Mouse (Mus musculus) CH12.LX (cell line): ENCODE measurements around the gene Perp. TPM values are rescaled to one million over a fixed set of nuclear protein-coding genes. Genes with fewer than 3 reads are reported as not detected.

Source experiments
- DNase-seq: peaks from one replicate; pipeline ENCODE4 v3.0.0-alpha.2; 2013; ENCODE audit errors: extremely low read depth
- H3K27ac ChIP-seq: 2 replicates; pipeline ENCODE4 v1.5.1; 2012; ENCODE audit warnings: low read depth, mild to moderate bottlenecking, control low read depth, moderate library complexity; ENCODE audit not compliant: insufficient read depth
- H3K27me3 ChIP-seq: replicated peaks from 2 replicates; pipeline ENCODE3; 2012; ENCODE audit warnings: inconsistent platforms
- H3K36me3 ChIP-seq, 2 experiments: replicated peaks in 1 of 2; 2 replicates each; pipeline versions ENCODE3 to v1.6.1; 2012; ENCODE audit warnings: inconsistent platforms in 1 of 2, low read length in 1 of 2, mild to moderate bottlenecking in 1 of 2, mixed read lengths in 1 of 2, moderate library complexity in 1 of 2; ENCODE audit not compliant: control insufficient read depth in 1 of 2, insufficient read depth in 1 of 2
- H3K4me1 ChIP-seq, 2 experiments: 2 replicates each; pipeline ENCODE4 v1.6.1; 2012; ENCODE audit warnings: inconsistent platforms in 1 of 2, moderate library complexity in 1 of 2; ENCODE audit not compliant: insufficient read depth in 2 of 2, control insufficient read depth in 1 of 2
- H3K4me2 ChIP-seq: 2 replicates; pipeline ENCODE4 v1.6.1; 2012; ENCODE audit warnings: low read depth, mild to moderate bottlenecking, control low read depth; ENCODE audit not compliant: poor library complexity, insufficient read depth, severe bottlenecking
- H3K4me3 ChIP-seq, 3 experiments: fragments of 150-350 bp in 1 of 3; sonication (generic) in 1 of 3; replicated peaks in 1 of 3; 2 replicates each; pipeline versions ENCODE3 to v1.5.1; 2011 to 2012; ENCODE audit warnings: low read depth in 2 of 3, low read length in 2 of 3, mild to moderate bottlenecking in 2 of 3, moderate library complexity in 2 of 3, control low read depth in 1 of 3, improper control_type of control experiment in 1 of 3, inconsistent platforms in 1 of 3, mixed read lengths in 1 of 3; ENCODE audit not compliant: poor library complexity in 1 of 3
- H3K79me2 ChIP-seq: replicated peaks from 2 replicates; pipeline ENCODE4 v1.6.1; 2012; ENCODE audit warnings: mild to moderate bottlenecking, moderate library complexity; ENCODE audit not compliant: control insufficient read depth, poor library complexity, insufficient read depth, severe bottlenecking; ENCODE audit errors: extremely low read depth
- H3K9ac ChIP-seq: 2 replicates; pipeline ENCODE4 v1.6.1; 2012; ENCODE audit warnings: low read depth, mild to moderate bottlenecking, control low read depth, moderate library complexity; ENCODE audit not compliant: insufficient read depth
- H3K9me3 ChIP-seq: replicated peaks from 2 replicates; pipeline ENCODE3; 2012; ENCODE audit warnings: low read length, inconsistent platforms, mixed read lengths
- BHLHE40 ChIP-seq: IDR thresholded peaks from 2 replicates; pipeline ENCODE4 v1.6.1; 2011; ENCODE audit warnings: mild to moderate bottlenecking, low read depth, low read length, improper control_type of control experiment
- CHD1 ChIP-seq: IDR thresholded peaks from 2 replicates; pipeline ENCODE4 v1.6.1; 2012; ENCODE audit warnings: low read depth, low read length, improper control_type of control experiment, inconsistent platforms
- CTCF ChIP-seq, 2 experiments: IDR thresholded peaks in 1 of 2; conservative IDR thresholded peaks in 1 of 2; 2 replicates each; pipeline ENCODE4 v1.5.1; 2011 to 2012; ENCODE audit warnings: low read depth in 2 of 2, low read length in 2 of 2, improper control_type of control experiment in 1 of 2, inconsistent platforms in 1 of 2, mild to moderate bottlenecking in 1 of 2, moderate library complexity in 1 of 2
- E2F4 ChIP-seq: IDR thresholded peaks from 2 replicates; pipeline ENCODE4 v1.6.1; 2011; ENCODE audit warnings: low read depth, low read length, improper control_type of control experiment; ENCODE audit not compliant: insufficient replicate concordance
- ELF1 ChIP-seq: IDR thresholded peaks from 2 replicates; pipeline ENCODE4 v1.6.1; 2014; ENCODE audit warnings: low read depth, mild to moderate bottlenecking, inconsistent platforms, low read length, improper control_type of control experiment
- HCFC1 ChIP-seq: IDR thresholded peaks from 2 replicates; pipeline ENCODE4 v1.6.1; 2012; ENCODE audit warnings: low read depth, mild to moderate bottlenecking, inconsistent platforms, low read length, improper control_type of control experiment
- JUN ChIP-seq: IDR thresholded peaks from 2 replicates; pipeline ENCODE4 v1.6.1; 2011; ENCODE audit warnings: low read depth, mild to moderate bottlenecking, low read length, improper control_type of control experiment, moderate library complexity; ENCODE audit not compliant: insufficient read depth
- MEF2A ChIP-seq: IDR thresholded peaks from 2 replicates; pipeline ENCODE4 v1.6.1; 2014; ENCODE audit warnings: low read depth, mild to moderate bottlenecking, inconsistent platforms, low read length, improper control_type of control experiment, borderline replicate concordance
- MXI1 ChIP-seq: IDR thresholded peaks from 2 replicates; pipeline ENCODE4 v1.6.1; 2011; ENCODE audit warnings: mild to moderate bottlenecking, low read depth, low read length, improper control_type of control experiment
- NRF1 ChIP-seq: IDR thresholded peaks from 2 replicates; pipeline ENCODE4 v1.6.1; 2014; ENCODE audit warnings: low read depth, mild to moderate bottlenecking, inconsistent platforms, low read length, improper control_type of control experiment, moderate library complexity
- PAX5 ChIP-seq: IDR thresholded peaks from 2 replicates; pipeline ENCODE4 v1.6.1; 2012; ENCODE audit warnings: low read length, inconsistent platforms, mixed read lengths
- RAD21 ChIP-seq: IDR thresholded peaks from 2 replicates; pipeline ENCODE4 v1.6.1; 2011; ENCODE audit warnings: low read depth, mild to moderate bottlenecking, low read length, improper control_type of control experiment, moderate library complexity
- SIN3A ChIP-seq: IDR thresholded peaks from 2 replicates; pipeline ENCODE4 v1.6.1; 2012; ENCODE audit warnings: low read length, improper control_type of control experiment, inconsistent platforms
- TCF12 ChIP-seq: IDR thresholded peaks from 2 replicates; pipeline ENCODE4 v1.6.1; 2014; ENCODE audit warnings: low read depth, mild to moderate bottlenecking, inconsistent platforms, low read length, improper control_type of control experiment
- UBTF ChIP-seq: IDR thresholded peaks from 2 replicates; pipeline ENCODE4 v1.6.1; 2012; ENCODE audit warnings: low read depth, mild to moderate bottlenecking, inconsistent platforms, low read length, improper control_type of control experiment, moderate library complexity
- USF1 ChIP-seq: IDR thresholded peaks from 2 replicates; pipeline ENCODE4 v1.6.1; 2014; ENCODE audit warnings: low read depth, mild to moderate bottlenecking, inconsistent platforms, low read length, improper control_type of control experiment
- USF2 ChIP-seq: conservative IDR thresholded peaks from 2 replicates; pipeline ENCODE4 v1.6.1; 2011; ENCODE audit warnings: low read depth, low read length, improper control_type of control experiment
- ZNF384 ChIP-seq: IDR thresholded peaks from 2 replicates; pipeline ENCODE4 v1.6.1; 2012; ENCODE audit warnings: low read depth, low read length, improper control_type of control experiment, inconsistent platforms
- dilution Hi-C: fragments of 300-500 bp; cut with MboI; formaldehyde crosslinking; loops from 2 replicates; pipeline ENCODE4 v1.14.3; 2020; ENCODE audit warnings: low sequenced_read_pairs; ENCODE audit not compliant: extremely low pct_unique_long_range_greater_than_20kb, extremely low pct_ligation_motif_present
- in situ Hi-C: fragments of 300-500 bp; cut with MboI; formaldehyde crosslinking; loops from 3 replicates; pipeline ENCODE4 v1.14.3; 2019; ENCODE audit warnings: low sequenced_read_pairs, low pct_ligation_motif_present, low pct_unique_long_range_greater_than_20kb, mixed read lengths
- polyA plus RNA-seq: library from polyadenylated mRNA; unstranded; fragments of >175 nt; gene quantifications from 2 replicates; pipeline ENCODE4 v1.2.1, GENCODE M21; 2012; ENCODE audit warnings: low read depth; ENCODE audit not compliant: insufficient read length
- total RNA-seq, 2 experiments: library from RNA; depleted of rRNA; stranded (reverse); fragments of 300-350 nt in 1 of 2; fragments of >200 nt in 1 of 2; gene quantifications; 2 replicates each; pipeline ENCODE4 v1.2.3; 2012 to 2014

The Perp gene
- total and polyA plus RNA-seq, 3 experiments = 0.51 TPM; not detected in 2

DNA sequence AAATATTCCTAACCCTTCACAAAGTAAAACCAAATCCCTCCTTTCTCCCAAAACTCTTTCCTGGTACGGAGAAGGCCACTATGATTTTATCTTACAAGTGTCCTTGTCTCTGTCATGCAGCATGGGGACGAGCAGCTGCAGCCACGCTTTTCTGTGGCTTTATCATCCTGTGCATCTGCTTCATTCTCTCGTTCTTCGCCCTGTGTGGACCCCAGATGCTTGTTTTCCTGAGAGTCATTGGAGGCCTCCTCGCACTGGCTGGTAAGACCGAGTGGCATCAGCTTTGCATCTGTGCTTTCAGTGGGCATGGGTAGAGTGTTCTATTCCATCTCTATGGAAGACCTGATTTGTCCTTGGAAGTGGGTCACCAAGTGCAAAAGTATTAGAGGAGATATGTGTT lies 8.6 kb downstream of the Perp start:
- H3K27ac ChIP-seq = no peak overlapping the region
- no peaks in the 10 kb centered on the region for H3K79me2 ChIP-seq
- in situ Hi-C loops (no loop called here), dilution Hi-C loops (no loop called here)
- no peaks in the 10 kb centered on the region for H3K27me3 ChIP-seq
- H3K36me3 ChIP-seq = no peaks in the 10 kb centered on the region
- H3K9me3 ChIP-seq = no peaks in the 10 kb centered on the region
- no peak for DNase-seq
- no peak overlapping the region for H3K4me3 ChIP-seq
- no peak for TF ChIP-seq ZNF384
- no peak for TF ChIP-seq E2F4
- TF ChIP-seq TCF12 = no peak
- H3K9ac ChIP-seq = no peak overlapping the region
- no peaks in the 10 kb centered on the region for H3K4me1 ChIP-seq
- no peak overlapping the region for H3K4me2 ChIP-seq

- in situ Hi-C loops (no loop called here), dilution Hi-C loops (no loop called here)
- Histone ChIP-seq H3K4me1 (peaks cover 8 to 22% of the 10 kb centered on the region in 2 experiments), H3K79me2 (no peaks in the 10 kb centered on the region), H3K27ac (no peak overlapping the region), H3K9me3 (no peaks in the 10 kb centered on the region), H3K27me3 (no peaks in the 10 kb centered on the region), H3K4me2 (no peak overlapping the region), H3K36me3 (no peaks in the 10 kb centered on the region), H3K9ac (no peak overlapping the region), H3K4me3 (no peak overlapping the region)
- TF ChIP-seq BHLHE40 = no peak
- no peak for TF ChIP-seq PAX5
- TF ChIP-seq E2F4 = no peak
- no peak for TF ChIP-seq USF1
- TF ChIP-seq RAD21 = no peak
- no peak for TF ChIP-seq NRF1
- no peak for TF ChIP-seq CHD1
- no peak for DNase-seq
Observed at GRCm38 (mm10) chr10:18857244-18857643, 12.4 kb downstream of the Perp start.

GRCm38 (mm10) chr10:18859632-18860031 lies 14.8 kb downstream of the Perp start:
- no peaks in the 10 kb centered on the region for H3K9me3 ChIP-seq
- no peak overlapping the region for H3K27ac ChIP-seq
- TF ChIP-seq MXI1 (no peak), USF2 (no peak), HCFC1 (no peak), UBTF (no peak), SIN3A (no peak), ELF1 (no peak), NRF1 (no peak), MEF2A (no peak), JUN (no peak), E2F4 (no peak), CTCF (conservative IDR thresholded peaks at IDR 0.05 in 1 of 2, IDR thresholded peaks at IDR 0.05 in 1 of 2; ENCODE audit: low read depth in 2 of 2, low read length in 2 of 2) (no peak), ZNF384 (no peak)
- TF ChIP-seq, all 38 proteins: peak for 0
- dilution Hi-C loops (no loop called here), in situ Hi-C loops (no loop called here)
- H3K9ac ChIP-seq = no peak overlapping the region
- no peak overlapping the region for H3K4me3 ChIP-seq
- no peaks in the 10 kb centered on the region for H3K27me3 ChIP-seq
- no peak for DNase-seq
- H3K4me1 ChIP-seq = peaks cover 8 to 23% of the 10 kb centered on the region in 2 experiments
- no peak overlapping the region for H3K4me2 ChIP-seq
- no peaks in the 10 kb centered on the region for H3K36me3 ChIP-seq
- H3K79me2 ChIP-seq = no peaks in the 10 kb centered on the region
